Mouse (Mus musculus): Measurements from ENCODE around the gene Pax8. TPM values are rescaled to one million over a fixed set of nuclear protein-coding genes. Genes with fewer than 3 reads are reported as not detected.

Pax8 gene
- total and polyA plus RNA-seq, 3 experiments = 0.27 TPM; not detected in 2

DNA sequence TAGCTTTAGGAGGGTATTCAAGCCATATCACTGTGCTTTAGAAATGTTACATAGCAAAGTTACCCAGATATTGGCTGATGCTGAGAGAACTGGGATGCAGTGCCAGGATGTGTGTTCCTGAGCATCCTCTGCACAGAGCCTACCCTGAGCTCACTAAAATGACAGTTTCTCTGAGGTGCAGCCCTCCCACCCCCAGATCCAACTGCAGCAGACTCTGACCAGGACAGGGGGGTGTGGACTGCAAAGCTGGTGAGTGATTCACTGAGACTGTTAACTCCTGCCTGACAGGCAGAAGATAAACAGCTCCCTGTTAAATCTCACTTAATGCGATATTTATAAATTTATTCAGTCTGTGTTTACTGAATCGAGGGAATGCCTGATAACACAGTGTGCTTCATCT is 25.5 kb upstream of the Pax8 start:
- H3K27me3 ChIP-seq (ENCODE audit: insufficient read depth, low read length) = peaks cover 5% of the 10 kb centered on the region
- ATAC-seq (ENCODE audit: extremely low read depth, insufficient number of reproducible peaks, low FRiP score, poor library complexity, severe bottlenecking) (no peak), DNase-seq (ENCODE audit: low spot score) (no peak)
- H3K4me1 ChIP-seq (ENCODE audit: insufficient read depth, low read depth, low read length) = no peaks in the 10 kb centered on the region
- TF ChIP-seq TAL1 (conservative IDR thresholded peaks at IDR 0.05; ENCODE audit: low read depth, low read length) = no peak
- TF ChIP-seq GATA2 (IDR thresholded peaks at IDR 0.05; ENCODE audit: borderline replicate concordance, low read depth, low read length) = no peak
- H3K4me3 ChIP-seq (ENCODE audit: low read depth, low read length) = no peak overlapping the region
- H3K9me3 ChIP-seq (replicated peaks) = no peaks in the 10 kb centered on the region
- H3K36me3 ChIP-seq (replicated peaks) = no peaks in the 10 kb centered on the region

DNA sequence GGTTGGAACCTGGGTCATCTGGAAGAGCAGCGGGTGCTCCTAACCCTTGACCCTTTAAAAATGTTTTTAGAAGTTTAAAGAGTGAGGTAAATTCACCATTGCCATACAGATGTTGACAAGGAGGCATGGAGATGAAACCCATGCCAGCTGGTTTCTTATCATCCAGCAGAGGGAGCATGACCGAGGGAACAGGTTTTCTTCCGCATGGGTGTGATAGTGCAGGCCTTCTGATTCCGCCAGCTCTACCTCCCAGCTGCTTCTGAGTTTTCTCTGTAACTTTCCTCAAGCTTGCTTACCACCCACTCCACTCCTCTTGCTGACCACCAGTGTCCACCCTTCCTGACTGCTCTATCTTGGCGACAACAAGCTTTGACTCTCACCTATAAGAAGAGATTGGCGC is 15.2 kb upstream of the Pax8 start:
- no peak for ATAC-seq (ENCODE audit: extremely low read depth, insufficient number of reproducible peaks, low FRiP score, poor library complexity, severe bottlenecking)
- Histone ChIP-seq H3K9me3 (replicated peaks) (no peaks in the 10 kb centered on the region), H3K4me3 (ENCODE audit: low read depth, low read length) (no peak overlapping the region), H3K4me1 (ENCODE audit: insufficient read depth, low read depth, low read length) (no peaks in the 10 kb centered on the region), H3K27me3 (ENCODE audit: insufficient read depth, low read length) (no peaks in the 10 kb centered on the region), H3K36me3 (replicated peaks) (no peaks in the 10 kb centered on the region)
- DNase-seq (ENCODE audit: low spot score) = no peak
- TF ChIP-seq POLR2AphosphoS5 (IDR thresholded peaks at IDR 0.05; ENCODE audit: insufficient replicate concordance, low read depth, low read length) (no peak), GATA2 (IDR thresholded peaks at IDR 0.05; ENCODE audit: borderline replicate concordance, low read depth, low read length) (no peak), GATA1 (IDR thresholded peaks at IDR 0.05; ENCODE audit: borderline replicate concordance, low read length) (no peak), CTCF (IDR thresholded peaks at IDR 0.05; ENCODE audit: low read depth, low read length) (no peak), TAL1 (conservative IDR thresholded peaks at IDR 0.05; ENCODE audit: low read depth, low read length) (no peak)

DNA sequence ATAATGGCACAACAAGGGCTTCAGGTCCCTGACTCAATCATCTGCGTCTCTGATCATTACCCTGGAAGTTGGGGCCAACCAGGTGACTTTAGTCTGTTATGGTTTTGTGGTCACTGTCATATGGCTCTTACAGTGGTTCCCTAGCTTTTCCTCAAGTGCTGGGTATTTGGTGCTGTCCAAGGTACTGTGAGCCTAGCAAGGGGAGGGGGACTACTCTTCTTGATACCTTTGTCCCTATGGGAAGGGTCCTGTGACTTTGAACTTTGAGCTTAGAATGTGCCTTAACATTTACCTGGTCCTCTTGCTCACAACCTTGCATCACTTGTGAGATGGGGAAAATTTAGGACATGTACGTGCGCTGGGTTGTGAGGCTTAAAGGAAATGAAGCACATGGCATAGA is 13.3 kb upstream of the Pax8 start:
- ATAC-seq (ENCODE audit: extremely low read depth, insufficient number of reproducible peaks, low FRiP score, poor library complexity, severe bottlenecking) = no peak
- no peaks in the 10 kb centered on the region for H3K9me3 ChIP-seq (replicated peaks)

DNA sequence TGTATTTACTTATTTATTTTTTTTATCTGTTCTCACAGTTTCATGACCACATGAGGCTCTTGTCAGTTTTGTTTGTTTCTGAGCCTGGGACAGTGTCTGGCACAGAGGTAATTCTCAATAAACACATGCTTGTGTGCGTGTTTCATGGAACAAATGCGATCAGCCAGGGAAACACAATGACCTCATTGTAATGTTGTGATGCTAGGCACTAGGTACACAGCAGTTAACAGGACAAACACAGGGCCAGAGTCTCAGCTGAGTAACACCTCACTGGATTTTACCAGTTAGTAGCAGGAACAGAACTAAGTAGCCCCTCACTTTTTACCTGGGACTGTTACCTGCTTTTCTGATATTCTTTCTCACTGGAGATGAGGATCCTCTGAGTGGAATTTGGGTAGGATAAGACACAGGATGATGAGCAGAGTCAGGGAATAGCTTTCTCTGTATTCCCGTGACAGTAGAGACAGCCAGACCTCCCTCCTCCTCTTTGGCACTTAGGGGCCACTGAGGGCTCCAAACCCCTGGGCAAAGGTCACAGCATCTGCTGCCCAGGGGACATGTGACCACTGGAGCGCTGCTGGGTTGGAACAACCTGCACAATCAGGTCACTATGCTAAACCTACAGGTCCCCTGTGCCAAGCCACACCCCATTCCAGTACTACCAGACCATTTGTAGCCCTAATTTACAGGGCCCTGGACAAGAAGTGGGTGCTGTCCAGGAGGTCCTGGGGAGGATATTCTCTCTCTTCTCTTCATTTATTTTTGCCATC is 11.8 kb upstream of the Pax8 start:
- DNase-seq (ENCODE audit: low spot score) (no peak), ATAC-seq (ENCODE audit: extremely low read depth, insufficient number of reproducible peaks, low FRiP score, poor library complexity, severe bottlenecking) (no peak)
- H3K27me3 ChIP-seq (ENCODE audit: insufficient read depth, low read length) = no peaks in the 10 kb centered on the region; the same call in 1 of the 2 replicates
- TF ChIP-seq POLR2AphosphoS5 (IDR thresholded peaks at IDR 0.05; ENCODE audit: insufficient replicate concordance, low read depth, low read length) = no peak
- no peak for TF ChIP-seq TAL1 (conservative IDR thresholded peaks at IDR 0.05; ENCODE audit: low read depth, low read length)
- no peak for TF ChIP-seq CTCF (IDR thresholded peaks at IDR 0.05; ENCODE audit: low read depth, low read length)
- TF ChIP-seq GATA2 (IDR thresholded peaks at IDR 0.05; ENCODE audit: borderline replicate concordance, low read depth, low read length) = no peak
- no peak for TF ChIP-seq GATA1 (IDR thresholded peaks at IDR 0.05; ENCODE audit: borderline replicate concordance, low read length)
- H3K4me1 ChIP-seq (ENCODE audit: insufficient read depth, low read depth, low read length) = no peaks in the 10 kb centered on the region
- H3K36me3 ChIP-seq (replicated peaks) = no peaks in the 10 kb centered on the region
- no peak overlapping the region for H3K4me3 ChIP-seq (ENCODE audit: low read depth, low read length)
- H3K9me3 ChIP-seq (replicated peaks) = no peaks in the 10 kb centered on the region

More for the DNA sequence above, 13.3 kb upstream of the Pax8 start:
- Histone ChIP-seq H3K36me3 (replicated peaks) (no peaks in the 10 kb centered on the region), H3K4me3 (ENCODE audit: low read depth, low read length) (no peak overlapping the region), H3K4me1 (ENCODE audit: insufficient read depth, low read depth, low read length) (no peaks in the 10 kb centered on the region), H3K27me3 (ENCODE audit: insufficient read depth, low read length) (no peaks in the 10 kb centered on the region; the same call in 1 of the 2 replicates)
- TF ChIP-seq GATA2 (IDR thresholded peaks at IDR 0.05; ENCODE audit: borderline replicate concordance, low read depth, low read length) = no peak
- TF ChIP-seq CTCF (IDR thresholded peaks at IDR 0.05; ENCODE audit: low read depth, low read length) = no peak
- no peak for TF ChIP-seq GATA1 (IDR thresholded peaks at IDR 0.05; ENCODE audit: borderline replicate concordance, low read length)
- DNase-seq (ENCODE audit: low spot score) = no peak

DNA sequence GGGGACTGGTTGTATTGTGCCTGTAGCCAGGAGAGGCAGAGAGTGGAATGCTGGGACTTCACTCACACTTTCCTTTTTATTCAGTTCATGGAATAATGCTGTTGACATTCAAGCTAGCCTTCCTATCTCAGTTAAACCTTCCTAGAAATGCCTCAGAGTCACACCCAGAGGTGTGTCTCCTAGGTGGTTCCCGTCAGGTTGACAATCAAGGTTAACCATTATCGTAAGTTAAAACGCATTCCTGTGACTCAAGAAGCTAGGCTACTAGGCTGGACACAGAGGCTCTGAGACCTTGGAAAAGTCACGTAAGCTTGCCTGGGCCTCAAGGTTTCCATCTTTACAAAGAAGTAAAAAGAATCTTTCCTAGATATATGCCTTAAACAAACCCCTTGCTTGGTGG is 10.0 kb upstream of the Pax8 start:
- Histone ChIP-seq H3K27me3 (ENCODE audit: insufficient read depth, low read length) (no peaks in the 10 kb centered on the region; the same call in 1 of the 2 replicates), H3K9me3 (replicated peaks) (no peaks in the 10 kb centered on the region), H3K4me3 (ENCODE audit: low read depth, low read length) (no peak overlapping the region), H3K36me3 (replicated peaks) (no peaks in the 10 kb centered on the region), H3K4me1 (ENCODE audit: insufficient read depth, low read depth, low read length) (no peaks in the 10 kb centered on the region)
- ATAC-seq (ENCODE audit: extremely low read depth, insufficient number of reproducible peaks, low FRiP score, poor library complexity, severe bottlenecking) (no peak), DNase-seq (ENCODE audit: low spot score) (no peak)
- TF ChIP-seq GATA2 (IDR thresholded peaks at IDR 0.05; ENCODE audit: borderline replicate concordance, low read depth, low read length) (no peak), POLR2AphosphoS5 (IDR thresholded peaks at IDR 0.05; ENCODE audit: insufficient replicate concordance, low read depth, low read length) (no peak), TAL1 (conservative IDR thresholded peaks at IDR 0.05; ENCODE audit: low read depth, low read length) (no peak), CTCF (IDR thresholded peaks at IDR 0.05; ENCODE audit: low read depth, low read length) (no peak), GATA1 (IDR thresholded peaks at IDR 0.05; ENCODE audit: borderline replicate concordance, low read length) (no peak)

DNA sequence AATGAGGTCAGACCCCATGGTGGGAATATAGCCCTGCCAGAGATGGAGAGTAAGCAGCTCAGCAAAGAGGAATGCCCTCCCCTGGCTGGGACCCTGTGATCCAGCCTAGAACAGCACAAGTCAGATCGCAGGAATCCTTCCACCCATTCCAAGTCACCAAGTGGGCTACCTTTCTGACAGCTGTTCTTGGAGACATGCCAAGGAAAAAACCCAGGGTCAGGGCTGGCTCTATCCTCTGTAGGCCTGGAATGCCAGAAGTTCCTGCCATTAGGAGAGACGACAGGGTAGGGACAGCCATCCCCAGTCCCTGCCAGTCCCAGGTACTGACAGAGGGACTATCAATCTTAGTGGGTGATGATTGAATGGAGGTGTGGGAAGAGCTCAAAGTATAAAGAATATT is 4.5 kb upstream of the Pax8 start:
- H3K9me3 ChIP-seq (replicated peaks) = no peaks in the 10 kb centered on the region
- H3K4me3 ChIP-seq (ENCODE audit: low read depth, low read length) = no peak overlapping the region
- H3K36me3 ChIP-seq (replicated peaks) = no peaks in the 10 kb centered on the region
- TF ChIP-seq GATA1 (IDR thresholded peaks at IDR 0.05; ENCODE audit: borderline replicate concordance, low read length) = no peak
- no peak for TF ChIP-seq POLR2AphosphoS5 (IDR thresholded peaks at IDR 0.05; ENCODE audit: insufficient replicate concordance, low read depth, low read length)
- no peak for TF ChIP-seq TAL1 (conservative IDR thresholded peaks at IDR 0.05; ENCODE audit: low read depth, low read length)
- no peak for TF ChIP-seq CTCF (IDR thresholded peaks at IDR 0.05; ENCODE audit: low read depth, low read length)
- TF ChIP-seq GATA2 (IDR thresholded peaks at IDR 0.05; ENCODE audit: borderline replicate concordance, low read depth, low read length) = no peak
- DNase-seq (ENCODE audit: low spot score) = no peak
- H3K4me1 ChIP-seq (ENCODE audit: insufficient read depth, low read depth, low read length) = no peaks in the 10 kb centered on the region
- H3K27me3 ChIP-seq (ENCODE audit: insufficient read depth, low read length) = peaks cover 8% of the 10 kb centered on the region
- no peak for ATAC-seq (ENCODE audit: extremely low read depth, insufficient number of reproducible peaks, low FRiP score, poor library complexity, severe bottlenecking)

All from G1E (cell line).